Mouse (Mus musculus): ENCODE data around the gene Lcn6. TPM values are rescaled to one million over a fixed set of nuclear protein-coding genes. Genes with fewer than 3 reads are reported as not detected.
A peak's percentile ranks its signal among the peaks of the same experiment; 100 is the strongest.
"Not testable (repeated sequence)": the region's sequence is repeated elsewhere in the genome, so short reads cannot be mapped to it uniquely, and the experiment has no call there.

Lcn6 gene
- total RNA-seq, 4 experiments from 2014 or later, result not detected

DNA sequence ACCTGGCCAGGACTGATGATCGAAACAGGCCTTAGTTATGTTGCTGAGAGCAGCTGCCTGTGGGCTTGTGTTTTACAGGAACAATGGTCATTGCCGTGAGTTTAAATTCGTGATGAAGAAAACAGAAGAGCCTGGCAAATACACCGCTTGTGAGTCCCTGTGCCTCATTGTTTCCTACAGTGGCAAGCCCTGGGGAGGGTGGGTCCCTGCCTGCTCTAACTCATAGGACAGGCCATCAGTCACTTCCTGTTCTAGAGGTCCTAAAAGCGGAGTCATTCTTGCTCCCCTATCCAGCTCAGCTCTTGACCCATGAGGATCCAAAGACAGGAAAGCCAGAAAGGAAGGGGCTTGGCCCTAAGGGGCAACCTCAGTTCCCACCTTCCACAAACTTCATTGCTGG lies 24.4 kb downstream of the Lcn6 start:
- DNase-seq (ENCODE audit: low spot score in 2 of 2), result no peak

DNA sequence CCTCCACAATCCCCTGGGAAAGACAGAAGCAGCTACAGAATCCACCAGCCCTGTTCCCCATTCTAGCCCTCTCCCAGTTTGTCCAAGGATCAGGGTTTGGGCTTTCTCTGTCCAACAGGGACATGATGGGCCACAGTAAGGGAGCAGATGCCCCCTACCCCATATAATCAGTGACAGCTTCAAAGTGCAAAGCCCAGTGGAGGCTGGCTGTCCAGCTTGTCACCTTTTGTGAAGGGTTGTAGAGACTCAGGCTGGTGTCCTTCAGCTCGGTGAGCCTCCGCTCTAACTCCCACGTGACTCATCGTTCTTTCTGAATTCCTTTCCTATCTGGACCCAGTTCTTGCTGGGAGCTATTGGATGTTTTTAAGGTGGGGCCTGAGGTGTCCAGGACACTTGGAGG lies 27.1 kb downstream of the Lcn6 start:
- DNase-seq (ENCODE audit: low spot score in 2 of 2), result no peak

DNA sequence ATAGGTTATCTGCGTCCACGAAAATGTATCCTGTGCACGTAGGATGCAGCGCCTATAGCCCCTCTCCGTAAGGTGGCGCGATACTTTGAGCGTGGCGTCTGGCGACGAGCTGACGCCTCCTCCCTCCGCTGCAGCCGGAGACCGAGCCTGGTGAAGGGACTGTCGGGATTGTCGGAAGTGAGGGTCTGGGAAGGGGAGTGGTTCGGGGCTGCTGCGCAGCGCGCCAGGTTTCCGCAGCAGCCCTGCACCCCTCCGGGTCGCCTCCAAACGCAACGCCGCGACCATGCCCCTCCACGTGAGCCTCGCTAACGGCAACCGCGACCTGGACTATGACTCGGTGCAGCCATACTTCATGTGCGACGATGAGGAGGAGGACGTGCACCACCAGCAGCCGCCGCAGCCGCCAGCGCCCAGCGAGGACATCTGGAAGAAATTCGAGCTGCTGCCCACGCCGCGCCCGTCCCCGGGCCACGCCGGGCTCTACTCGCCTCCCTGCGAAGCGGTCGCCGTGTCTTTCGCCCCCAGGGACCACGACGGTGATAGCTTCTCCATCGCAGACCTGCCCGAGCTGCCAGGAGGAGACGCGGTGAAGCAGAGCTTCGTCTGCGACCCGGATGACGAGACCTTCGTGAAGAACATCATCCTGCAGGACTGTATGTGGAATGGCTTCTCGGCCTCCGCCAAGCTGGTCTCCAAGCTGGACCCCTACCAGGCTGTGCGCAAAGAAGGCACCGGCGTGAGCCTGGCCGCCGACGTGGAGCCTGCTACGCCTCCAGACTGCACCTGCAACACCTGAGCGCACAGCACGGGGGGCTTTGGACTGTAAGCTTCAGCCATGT lies 30.3 kb downstream of the Lcn6 start, which contains the start of gene Bmyc:
TSS of gene Bmyc (plus strand) at position 97 of the 839 bp plus-strand sequence.
- peak; percentile 84 to 87 for DNase-seq (ENCODE audit: low spot score in 2 of 2)

DNA sequence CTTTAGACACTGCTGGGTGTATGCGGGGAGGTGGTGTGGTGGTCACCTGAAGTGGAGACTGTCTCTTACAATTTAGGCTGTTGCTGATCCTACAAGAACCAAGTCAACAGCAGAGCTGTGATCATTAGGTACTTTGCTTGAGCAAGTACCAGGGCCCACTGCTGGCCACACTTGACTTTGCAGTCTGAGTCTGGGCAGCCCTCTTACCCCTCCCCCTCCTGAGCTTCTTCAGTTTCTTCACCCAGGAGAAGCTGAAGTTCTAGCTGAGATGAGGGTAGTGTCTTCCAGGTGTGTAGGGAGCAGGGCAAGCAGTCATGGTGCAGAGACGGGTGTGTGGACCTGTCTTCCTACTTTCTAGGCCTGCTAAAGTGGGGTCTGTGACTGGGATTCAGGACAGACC lies 31.5 kb downstream of the Lcn6 start:
- peak in 1 of 2 experiments; percentile 31 for DNase-seq (ENCODE audit: low spot score in 2 of 2)

DNA sequence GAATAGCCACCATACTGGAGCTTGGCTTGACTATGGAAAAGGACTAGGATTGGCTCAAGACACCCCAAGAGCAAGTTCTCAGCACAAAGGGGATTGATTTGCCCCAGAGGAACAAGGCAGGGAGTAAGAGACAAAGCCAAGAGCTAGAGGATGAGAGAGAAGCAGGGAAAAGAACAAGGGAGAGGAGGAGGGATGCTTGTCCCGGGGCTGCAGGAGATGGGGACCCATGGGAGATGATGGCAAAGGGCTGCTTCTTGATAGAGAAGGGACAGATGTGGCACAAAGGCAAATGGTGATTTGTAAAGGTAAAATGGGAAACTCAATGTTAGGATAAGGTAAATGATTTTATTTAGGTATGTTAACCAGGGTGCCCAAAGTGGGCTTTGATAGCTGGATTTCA lies 32.5 kb downstream of the Lcn6 start:
- DNase-seq (ENCODE audit: low spot score in 2 of 2), result not testable (repeated sequence)

DNA sequence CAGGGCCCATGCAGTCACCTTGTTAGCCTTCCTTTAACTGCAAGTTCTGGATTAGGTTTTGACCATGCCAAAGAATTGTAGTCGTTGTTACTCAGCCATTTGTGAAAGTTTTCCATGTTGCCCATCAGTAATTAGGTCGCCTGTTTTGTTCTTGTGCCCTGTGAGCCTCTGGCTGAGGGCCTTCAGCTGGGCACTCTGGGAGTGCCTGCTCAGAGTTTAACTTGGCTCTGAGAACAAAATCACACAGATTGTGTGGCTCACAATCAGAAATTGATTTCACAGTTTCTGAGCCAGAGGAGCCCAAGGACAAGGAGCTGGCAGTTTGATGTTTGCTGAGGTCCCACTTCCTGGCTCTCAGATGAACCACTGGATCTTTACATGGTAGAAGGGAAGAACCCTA lies 33.2 kb downstream of the Lcn6 start:
- DNase-seq (ENCODE audit: low spot score in 2 of 2), result peak in 1 of 2 experiments; percentile 18

DNA sequence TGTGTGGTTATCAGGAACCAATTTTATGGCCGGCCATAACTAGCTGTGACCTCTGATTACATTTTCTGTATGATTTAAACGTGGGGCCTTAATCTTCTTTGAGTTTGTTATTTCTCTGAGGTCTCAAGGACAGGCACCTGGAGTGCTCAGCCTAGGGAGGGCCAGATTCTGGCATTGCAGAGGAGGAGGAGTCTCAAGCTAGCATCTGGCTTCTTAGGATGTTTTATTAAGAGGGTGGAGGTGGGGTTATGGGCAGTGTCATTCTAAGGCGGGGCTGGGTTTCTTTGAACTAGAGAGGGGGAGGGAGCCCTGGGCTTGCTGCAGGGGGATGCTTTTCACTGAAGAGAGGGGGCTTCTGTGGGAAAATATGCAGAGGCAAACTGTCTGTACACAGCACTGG lies 35.1 kb downstream of the Lcn6 start:
- DNase-seq (ENCODE audit: low spot score in 2 of 2), result not testable (repeated sequence)

DNA sequence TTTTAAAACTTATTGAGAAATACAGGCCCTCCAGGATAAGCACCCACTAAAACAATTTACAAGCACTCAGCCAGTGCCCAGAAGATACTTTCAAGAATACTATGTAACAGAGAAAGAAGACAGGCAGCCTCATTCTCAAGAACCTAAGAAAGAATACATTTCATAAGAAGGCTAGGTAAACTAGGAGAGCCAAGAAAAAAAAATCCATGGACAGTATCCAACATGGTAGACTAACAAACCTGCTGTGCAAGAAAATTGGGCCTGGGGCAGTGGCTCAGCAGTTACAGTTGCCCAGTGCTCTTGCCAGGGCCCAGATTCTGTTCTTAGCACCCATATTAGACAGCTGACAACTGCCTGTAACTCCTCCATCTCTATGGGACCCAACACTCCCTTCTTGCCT lies 40.6 kb downstream of the Lcn6 start:
- DNase-seq (ENCODE audit: low spot score in 2 of 2), result no peak

Other genes starting within 250 kb of the Lcn6 start
- 100 to 1,000 TPM; 165 to 186 (median 183) TPM for gene Abca2, start 248.1 kb upstream of the Lcn6 start, total RNA-seq (2022)
- gene Clic3, start 219.9 kb upstream of the Lcn6 start, total RNA-seq (2022), result under 1 TPM in 2 of 4 experiments, not detected in 2; 0.43 to 0.92 TPM
- 10 to 100 TPM; 60.3 to 63.5 (median 61.8) TPM for gene Paxx, start 215.7 kb upstream of the Lcn6 start, total RNA-seq (2022)
- gene Ptgds, start 206.7 kb upstream of the Lcn6 start, total RNA-seq (2022), result 1,000 to 10,000 TPM in 3 of 4 experiments, 100 to 1,000 TPM in 1; 912 to 1,488 (median 1,209) TPM
- not detected for gene Lcn12, start 182.9 kb upstream of the Lcn6 start, total RNA-seq (2022)
- gene Fbxw5, start 176.0 kb upstream of the Lcn6 start, total RNA-seq (2022), result 100 to 1,000 TPM; 116 to 120 (median 118) TPM
- 1 to 10 TPM in 3 of 4 experiments, under 1 TPM in 1; 0.77 to 1.4 (median 1.2) TPM for gene C8g, start 175.1 kb upstream of the Lcn6 start, total RNA-seq (2022)
- gene Traf2, start 129.8 kb upstream of the Lcn6 start, total RNA-seq (2022), result 10 to 100 TPM; 10.1 to 12.1 (median 10.7) TPM
- 100 to 1,000 TPM; 124 to 203 (median 161) TPM for gene Edf1, start 118.9 kb upstream of the Lcn6 start, total RNA-seq (2022)
- 1 to 10 TPM in 3 of 4 experiments, under 1 TPM in 1; 0.96 to 3.8 (median 2.0) TPM for gene Mamdc4, start 101.9 kb upstream of the Lcn6 start, total RNA-seq (2022)
- 10 to 100 TPM; 64.6 to 76.6 (median 69.6) TPM for gene Phpt1, start 101.6 kb upstream of the Lcn6 start, total RNA-seq (2022)
- 100 to 1,000 TPM in 1 of 4 experiments, 10 to 100 TPM in 3; 82.9 to 103 (median 92.4) TPM for gene Ajm1, start 95.0 kb upstream of the Lcn6 start, total RNA-seq (2022)
- gene Rabl6, start 68.3 kb upstream of the Lcn6 start, total RNA-seq (2022), result 100 to 1,000 TPM; 127 to 168 (median 150) TPM
- gene Ccdc183, start 59.1 kb upstream of the Lcn6 start, total RNA-seq (2022), result not detected
- gene Tmem141, start 54.8 kb upstream of the Lcn6 start, total RNA-seq (2022), result 10 to 100 TPM; 14.9 to 24.0 (median 16.6) TPM
- gene Fcna, start 48.8 kb upstream of the Lcn6 start, total RNA-seq (2022), result under 1 TPM; 0.45 to 0.80 (median 0.64) TPM
- not detected for gene Lcn8, start 23.7 kb upstream of the Lcn6 start, total RNA-seq (2022)
- not detected for gene Lcn5, start 18.8 kb upstream of the Lcn6 start, total RNA-seq (2022)
- not detected for gene Lcn10, start 5.9 kb downstream of the Lcn6 start, total RNA-seq (2022)
- not detected for gene Obp2a, start 23.3 kb downstream of the Lcn6 start, total RNA-seq (2022)
- gene Bmyc, start 30.0 kb downstream of the Lcn6 start, total RNA-seq (2022), result 10 to 100 TPM; 72.4 to 98.0 (median 84.8) TPM
- under 1 TPM in 2 of 4 experiments, not detected in 2; 0.64 to 0.93 TPM for gene Obp2b, start 60.2 kb downstream of the Lcn6 start, total RNA-seq (2022)
- not detected for gene Lcn3, start 88.8 kb downstream of the Lcn6 start, total RNA-seq (2022)
- not detected for gene Lcn11, start 100.2 kb downstream of the Lcn6 start, total RNA-seq (2022)
- not detected for gene Gm13539, start 105.5 kb downstream of the Lcn6 start, total RNA-seq (2022)
- not detected for gene Glt6d1, start 139.1 kb downstream of the Lcn6 start, total RNA-seq (2022)
- gene Lcn9, start 146.4 kb downstream of the Lcn6 start, total RNA-seq (2022), result not detected
- not detected for gene Sohlh1, start 170.5 kb downstream of the Lcn6 start, total RNA-seq (2022)
- 10 to 100 TPM; 51.4 to 62.1 (median 53.9) TPM for gene Kcnt1, start 186.9 kb downstream of the Lcn6 start, total RNA-seq (2022)

Measured in layer of hippocampus, adult 8-10 months (tissue).